Mouse (Mus musculus): Measurements from ENCODE around the gene Ikzf3. TPM values are rescaled to one million over a fixed set of nuclear protein-coding genes. Genes with fewer than 3 reads are reported as not detected.

The Ikzf3 gene
- polyA plus RNA-seq (2014; fragmentation: Illumina TruSeq; extraction: RNeasy Lipid Tissue Mini Kit (QIAGEN cat#74804); ENCODE audit: insufficient read depth, low read depth, low replicate concordance): 3.4 TPM

GRCm38 (mm10) chr11:98545711-98546231 lies at the start of gene Ikzf3:
Gene Ikzf3, minus strand, starts transcription at chr11:98546031.

GRCm38 (mm10) chr11:98586892-98587563 lies 41.2 kb upstream of the Ikzf3 start, which contains the start of gene Ormdl3:
Gene Ormdl3, minus strand, starts transcription at chr11:98587368.

GRCm38 (mm10) chr11:98550975-98551828 lies 5.4 kb upstream of the Ikzf3 start, which contains the start of gene Zpbp2:
Gene Zpbp2, plus strand, starts transcription at chr11:98551097.

GRCm38 (mm10) chr11:98446213-98446561 lies 99.6 kb downstream of the Ikzf3 start, which contains the start of gene Grb7:
Gene Grb7, plus strand, starts transcription at chr11:98446394.

GRCm38 (mm10) chr11:98438331-98439158 lies 107.3 kb downstream of the Ikzf3 start, which contains the start of gene Mien1:
Gene Mien1, minus strand, starts transcription at chr11:98438991.

Other genes with a start within 250 kb of the Ikzf3 start
- gene Neurod2, start 216.4 kb downstream of the Ikzf3 start, polyA plus RNA-seq (2014; fragmentation: Illumina TruSeq; extraction: RNeasy Lipid Tissue Mini Kit (QIAGEN cat#74804); ENCODE audit: insufficient read depth, low read depth, low replicate concordance): not detected
- 21.2 TPM for gene Ppp1r1b, start 197.6 kb downstream of the Ikzf3 start, polyA plus RNA-seq (2014; fragmentation: Illumina TruSeq; extraction: RNeasy Lipid Tissue Mini Kit (QIAGEN cat#74804); ENCODE audit: insufficient read depth, low read depth, low replicate concordance)
- 34.9 TPM for gene Stard3, start 187.7 kb downstream of the Ikzf3 start, polyA plus RNA-seq (2014; fragmentation: Illumina TruSeq; extraction: RNeasy Lipid Tissue Mini Kit (QIAGEN cat#74804); ENCODE audit: insufficient read depth, low read depth, low replicate concordance)
- gene Tcap, start 162.2 kb downstream of the Ikzf3 start, polyA plus RNA-seq (2014; fragmentation: Illumina TruSeq; extraction: RNeasy Lipid Tissue Mini Kit (QIAGEN cat#74804); ENCODE audit: insufficient read depth, low read depth, low replicate concordance): 57.0 TPM
- 1.6 TPM for gene Pnmt, start 159.6 kb downstream of the Ikzf3 start, polyA plus RNA-seq (2014; fragmentation: Illumina TruSeq; extraction: RNeasy Lipid Tissue Mini Kit (QIAGEN cat#74804); ENCODE audit: insufficient read depth, low read depth, low replicate concordance)
- 6.1 TPM for gene Pgap3, start 145.5 kb downstream of the Ikzf3 start, polyA plus RNA-seq (2014; fragmentation: Illumina TruSeq; extraction: RNeasy Lipid Tissue Mini Kit (QIAGEN cat#74804); ENCODE audit: insufficient read depth, low read depth, low replicate concordance)
- 9.0 TPM for gene Erbb2, start 133.6 kb downstream of the Ikzf3 start, polyA plus RNA-seq (2014; fragmentation: Illumina TruSeq; extraction: RNeasy Lipid Tissue Mini Kit (QIAGEN cat#74804); ENCODE audit: insufficient read depth, low read depth, low replicate concordance)
- 123 TPM for gene Mien1, start 107.0 kb downstream of the Ikzf3 start, polyA plus RNA-seq (2014; fragmentation: Illumina TruSeq; extraction: RNeasy Lipid Tissue Mini Kit (QIAGEN cat#74804); ENCODE audit: insufficient read depth, low read depth, low replicate concordance)
- 15.9 TPM for gene Grb7, start 99.6 kb downstream of the Ikzf3 start, polyA plus RNA-seq (2014; fragmentation: Illumina TruSeq; extraction: RNeasy Lipid Tissue Mini Kit (QIAGEN cat#74804); ENCODE audit: insufficient read depth, low read depth, low replicate concordance)
- gene Zpbp2, start 5.1 kb upstream of the Ikzf3 start, polyA plus RNA-seq (2014; fragmentation: Illumina TruSeq; extraction: RNeasy Lipid Tissue Mini Kit (QIAGEN cat#74804); ENCODE audit: insufficient read depth, low read depth, low replicate concordance): 0.31 TPM
- 36.1 TPM for gene Ormdl3, start 41.3 kb upstream of the Ikzf3 start, polyA plus RNA-seq (2014; fragmentation: Illumina TruSeq; extraction: RNeasy Lipid Tissue Mini Kit (QIAGEN cat#74804); ENCODE audit: insufficient read depth, low read depth, low replicate concordance)
- not detected for gene Lrrc3c, start 52.3 kb upstream of the Ikzf3 start, polyA plus RNA-seq (2014; fragmentation: Illumina TruSeq; extraction: RNeasy Lipid Tissue Mini Kit (QIAGEN cat#74804); ENCODE audit: insufficient read depth, low read depth, low replicate concordance)
- 0.33 TPM for gene Gm12355, start 79.6 kb upstream of the Ikzf3 start, polyA plus RNA-seq (2014; fragmentation: Illumina TruSeq; extraction: RNeasy Lipid Tissue Mini Kit (QIAGEN cat#74804); ENCODE audit: insufficient read depth, low read depth, low replicate concordance)
- not detected for gene Gsdma3, start 80.3 kb upstream of the Ikzf3 start, polyA plus RNA-seq (2014; fragmentation: Illumina TruSeq; extraction: RNeasy Lipid Tissue Mini Kit (QIAGEN cat#74804); ENCODE audit: insufficient read depth, low read depth, low replicate concordance)
- gene Gsdma2, start 100.7 kb upstream of the Ikzf3 start, polyA plus RNA-seq (2014; fragmentation: Illumina TruSeq; extraction: RNeasy Lipid Tissue Mini Kit (QIAGEN cat#74804); ENCODE audit: insufficient read depth, low read depth, low replicate concordance): not detected
- not detected for gene Gsdma, start 118.3 kb upstream of the Ikzf3 start, polyA plus RNA-seq (2014; fragmentation: Illumina TruSeq; extraction: RNeasy Lipid Tissue Mini Kit (QIAGEN cat#74804); ENCODE audit: insufficient read depth, low read depth, low replicate concordance)
- 58.6 TPM for gene Psmd3, start 136.5 kb upstream of the Ikzf3 start, polyA plus RNA-seq (2014; fragmentation: Illumina TruSeq; extraction: RNeasy Lipid Tissue Mini Kit (QIAGEN cat#74804); ENCODE audit: insufficient read depth, low read depth, low replicate concordance)
- not detected for gene Csf3, start 155.2 kb upstream of the Ikzf3 start, polyA plus RNA-seq (2014; fragmentation: Illumina TruSeq; extraction: RNeasy Lipid Tissue Mini Kit (QIAGEN cat#74804); ENCODE audit: insufficient read depth, low read depth, low replicate concordance)
- 13.2 TPM for gene Med24, start 183.4 kb upstream of the Ikzf3 start, polyA plus RNA-seq (2014; fragmentation: Illumina TruSeq; extraction: RNeasy Lipid Tissue Mini Kit (QIAGEN cat#74804); ENCODE audit: insufficient read depth, low read depth, low replicate concordance)
- gene Thra, start 194.6 kb upstream of the Ikzf3 start, polyA plus RNA-seq (2014; fragmentation: Illumina TruSeq; extraction: RNeasy Lipid Tissue Mini Kit (QIAGEN cat#74804); ENCODE audit: insufficient read depth, low read depth, low replicate concordance): 71.3 TPM
- gene Nr1d1, start 229.3 kb upstream of the Ikzf3 start, polyA plus RNA-seq (2014; fragmentation: Illumina TruSeq; extraction: RNeasy Lipid Tissue Mini Kit (QIAGEN cat#74804); ENCODE audit: insufficient read depth, low read depth, low replicate concordance): 15.6 TPM
- gene Msl1, start 249.5 kb upstream of the Ikzf3 start, polyA plus RNA-seq (2014; fragmentation: Illumina TruSeq; extraction: RNeasy Lipid Tissue Mini Kit (QIAGEN cat#74804); ENCODE audit: insufficient read depth, low read depth, low replicate concordance): 40.5 TPM

Data from lung, adult 10 weeks (tissue).